Mouse (Mus musculus): ENCODE results near the gene D17Wsu92e. TPM values are rescaled to one million over a fixed set of nuclear protein-coding genes. Genes with fewer than 3 reads are reported as not detected.
A peak's percentile ranks its signal among the peaks of the same experiment; 100 is the strongest.

The D17Wsu92e gene
- polyA plus RNA-seq, 1 experiment from 2014 or later = 20.3 TPM

DNA sequence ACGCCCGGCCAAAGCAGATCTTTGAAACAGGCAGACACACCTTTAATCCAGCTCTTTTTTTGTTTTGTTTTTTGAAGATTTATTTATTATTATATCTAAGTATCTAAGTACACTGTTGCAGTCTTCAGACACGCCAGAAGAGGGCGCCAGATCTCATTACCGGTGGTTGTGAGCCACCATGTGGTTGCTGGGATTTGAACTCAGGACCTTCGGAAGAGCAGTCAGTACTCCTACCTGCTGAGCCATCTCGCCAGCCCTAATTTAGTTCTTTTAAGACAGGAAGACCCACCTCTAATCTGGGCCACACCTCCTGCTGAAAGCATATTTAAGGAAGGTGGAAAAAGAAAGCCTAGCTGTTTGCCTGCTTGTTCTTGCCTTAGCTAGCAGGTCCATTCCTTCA is 10.0 kb upstream of the D17Wsu92e start:
- Histone ChIP-seq H3K27ac (ENCODE audit: low read length) (no peak overlapping the region), H3K27me3 (replicated peaks; ENCODE audit: insufficient read depth, low read length) (no peaks in the 10 kb centered on the region), H3K36me3 (ENCODE audit: insufficient read depth, low read length) (no peaks in the 10 kb centered on the region), H3K9ac (replicated peaks; ENCODE audit: low read depth) (no peak overlapping the region), H3K4me3 (ENCODE audit: low read depth, low read length) (no peak overlapping the region), H3K9me3 (ENCODE audit: low read length) (no peaks in the 10 kb centered on the region), H3K4me1 (ENCODE audit: insufficient read depth, low read depth, low read length) (no peaks in the 10 kb centered on the region), H3K4me2 (replicated peaks; ENCODE audit: low read depth, low read length) (no peak overlapping the region)
- ATAC-seq (no peak), DNase-seq (ENCODE audit: low spot score) (no peak)
- peak; percentile 52 for TF ChIP-seq CTCF (IDR thresholded peaks at IDR 0.05)
- TF ChIP-seq EP300 (IDR thresholded peaks at IDR 0.05) = no peak
- WGBS = 53% methylated on average over 7 of the region's 7 CpGs

DNA sequence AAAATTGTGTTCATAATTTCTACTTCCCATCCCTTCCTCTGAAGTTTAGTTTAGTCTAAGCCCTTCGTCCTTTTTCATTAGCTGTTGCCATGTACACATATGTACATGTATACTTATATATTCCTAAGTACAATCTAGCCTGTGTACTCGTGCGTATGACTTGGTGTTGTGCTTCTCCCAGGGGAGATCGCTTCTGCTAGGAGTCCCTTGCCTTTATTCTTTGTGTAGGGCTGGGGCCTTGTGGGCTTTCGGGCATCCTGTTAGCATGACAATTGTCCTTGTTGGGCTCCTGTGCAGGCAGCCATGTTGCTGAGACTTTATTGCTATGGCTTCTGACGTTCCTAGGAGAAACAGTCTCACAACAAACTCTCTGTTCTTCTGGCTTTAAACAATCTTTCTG is 7.1 kb upstream of the D17Wsu92e start:
- Histone ChIP-seq H3K27ac (ENCODE audit: low read length) (no peak overlapping the region), H3K4me3 (ENCODE audit: low read depth, low read length) (no peak overlapping the region), H3K4me1 (ENCODE audit: insufficient read depth, low read depth, low read length) (no peaks in the 10 kb centered on the region), H3K27me3 (replicated peaks; ENCODE audit: insufficient read depth, low read length) (no peaks in the 10 kb centered on the region), H3K9me3 (ENCODE audit: low read length) (no peaks in the 10 kb centered on the region), H3K9ac (replicated peaks; ENCODE audit: low read depth) (no peak overlapping the region), H3K36me3 (ENCODE audit: insufficient read depth, low read length) (no peaks in the 10 kb centered on the region), H3K4me2 (replicated peaks; ENCODE audit: low read depth, low read length) (peak overlapping the region; percentile 53; the same call in 1 of the 2 replicates)
- ATAC-seq = no peak
- no peak for DNase-seq (ENCODE audit: low spot score)
- WGBS = 42% methylated on average over 6 of the region's 6 CpGs
- no peak for TF ChIP-seq CTCF (IDR thresholded peaks at IDR 0.05)
- no peak for TF ChIP-seq EP300 (IDR thresholded peaks at IDR 0.05)

DNA sequence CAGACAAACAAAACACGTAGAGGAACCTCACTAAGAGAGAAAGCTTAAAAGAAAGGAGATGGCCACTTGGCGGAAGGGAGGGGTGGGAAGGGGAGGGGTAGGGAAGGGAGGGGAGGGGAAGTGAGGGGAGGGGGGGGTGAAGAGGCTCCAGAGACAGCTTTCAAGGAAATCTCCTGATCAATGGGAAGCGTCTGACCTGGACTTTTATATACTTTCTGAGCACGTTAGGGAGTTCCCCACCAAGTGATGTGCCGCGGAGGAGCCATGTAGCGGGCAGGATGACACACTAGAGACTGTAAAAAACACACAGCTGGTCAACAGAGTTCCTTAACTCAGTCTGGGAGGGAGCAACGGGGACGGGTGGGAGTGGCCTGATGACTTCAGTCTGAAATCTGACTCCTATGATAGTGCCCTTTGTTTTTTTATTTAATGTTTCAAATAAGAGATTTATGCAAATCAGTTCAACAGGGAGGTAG is 6.5 kb upstream of the D17Wsu92e start:
- H3K9me3 ChIP-seq (ENCODE audit: low read length) = no peaks in the 10 kb centered on the region
- H3K27me3 ChIP-seq (replicated peaks; ENCODE audit: insufficient read depth, low read length) = no peaks in the 10 kb centered on the region
- no peaks in the 10 kb centered on the region for H3K36me3 ChIP-seq (ENCODE audit: insufficient read depth, low read length)
- TF ChIP-seq CTCF (IDR thresholded peaks at IDR 0.05) (no peak), EP300 (IDR thresholded peaks at IDR 0.05) (no peak)
- peak overlapping the region; percentile 85 for H3K27ac ChIP-seq (ENCODE audit: low read length)
- ATAC-seq = peak; percentile 71
- peak; percentile 84 for DNase-seq (ENCODE audit: low spot score)
- under 1% methylated on average over 8 of the region's 9 CpGs for WGBS
- peak overlapping the region; percentile 53 for H3K4me2 ChIP-seq (replicated peaks; ENCODE audit: low read depth, low read length)
- H3K9ac ChIP-seq (replicated peaks; ENCODE audit: low read depth) = peak overlapping the region; percentile 32; the same call in 1 of the 2 replicates
- H3K4me1 ChIP-seq (ENCODE audit: insufficient read depth, low read depth, low read length) = no peaks in the 10 kb centered on the region
- H3K4me3 ChIP-seq (ENCODE audit: low read depth, low read length) = peak overlapping the region; percentile 29

DNA sequence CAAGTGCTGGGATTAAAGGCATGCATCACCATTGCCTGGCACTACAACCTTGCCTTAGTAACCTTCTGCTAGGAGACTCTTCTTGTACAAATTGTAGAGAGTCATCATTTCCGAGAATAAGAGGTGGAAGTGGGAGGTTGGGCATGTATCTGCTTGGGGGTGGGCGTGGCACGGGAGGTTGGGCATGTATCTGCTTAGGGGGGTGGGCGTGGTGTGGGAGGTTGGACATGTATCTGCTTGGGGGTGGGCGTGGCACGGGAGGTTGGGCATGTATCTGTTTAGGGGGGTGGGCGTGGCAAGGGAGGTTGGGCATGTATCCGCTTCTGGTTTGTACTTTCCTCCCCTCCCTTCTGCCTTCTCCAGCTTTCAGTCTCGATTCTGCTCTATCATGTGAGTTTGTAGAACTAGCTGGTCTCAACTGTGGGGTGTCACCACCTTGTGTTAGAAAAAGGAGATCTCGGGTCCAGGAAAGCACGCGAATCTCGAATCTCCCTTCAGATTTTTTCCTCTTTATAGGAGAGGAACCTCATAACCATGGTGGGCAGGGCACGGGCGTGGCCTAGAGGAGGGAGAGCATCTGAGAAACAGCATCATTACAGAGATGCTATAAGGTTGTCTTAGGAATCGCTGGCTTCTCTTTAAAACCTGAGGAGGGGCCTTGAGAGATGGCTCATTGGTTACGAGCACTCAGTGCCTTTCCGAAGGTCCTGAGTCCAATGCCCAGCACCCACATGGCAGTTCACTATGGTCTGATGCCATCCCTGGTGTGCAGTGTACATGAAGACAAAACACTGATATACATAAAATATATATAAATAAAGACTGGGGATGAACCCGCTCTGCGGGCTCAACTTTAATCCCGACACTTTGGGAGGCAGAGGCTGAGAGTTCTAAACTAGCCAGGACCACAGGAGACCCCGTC is 5.8 kb upstream of the D17Wsu92e start:
- Histone ChIP-seq H3K4me3 (ENCODE audit: low read depth, low read length) (peak overlapping the region; percentile 29), H3K9ac (replicated peaks; ENCODE audit: low read depth) (peak overlapping the region; percentile 32; the same call in 1 of the 2 replicates), H3K36me3 (ENCODE audit: insufficient read depth, low read length) (no peaks in the 10 kb centered on the region), H3K27ac (ENCODE audit: low read length) (peak overlapping the region; percentile 85), H3K4me2 (replicated peaks; ENCODE audit: low read depth, low read length) (peak overlapping the region; percentile 53), H3K9me3 (ENCODE audit: low read length) (no peaks in the 10 kb centered on the region), H3K4me1 (ENCODE audit: insufficient read depth, low read depth, low read length) (peaks cover 3% of the 10 kb centered on the region; the same call in 1 of the 2 replicates), H3K27me3 (replicated peaks; ENCODE audit: insufficient read depth, low read length) (no peaks in the 10 kb centered on the region)
- ATAC-seq = peak; percentile 83
- peak; percentile 95 for DNase-seq (ENCODE audit: low spot score)
- 2% methylated on average over 22 of the region's 22 CpGs for WGBS
- TF ChIP-seq EP300 (IDR thresholded peaks at IDR 0.05) = 0 out of 2 replicates have a peak, but pooled peaks have one; percentile 32
- peak; percentile 26 for TF ChIP-seq CTCF (IDR thresholded peaks at IDR 0.05)

DNA sequence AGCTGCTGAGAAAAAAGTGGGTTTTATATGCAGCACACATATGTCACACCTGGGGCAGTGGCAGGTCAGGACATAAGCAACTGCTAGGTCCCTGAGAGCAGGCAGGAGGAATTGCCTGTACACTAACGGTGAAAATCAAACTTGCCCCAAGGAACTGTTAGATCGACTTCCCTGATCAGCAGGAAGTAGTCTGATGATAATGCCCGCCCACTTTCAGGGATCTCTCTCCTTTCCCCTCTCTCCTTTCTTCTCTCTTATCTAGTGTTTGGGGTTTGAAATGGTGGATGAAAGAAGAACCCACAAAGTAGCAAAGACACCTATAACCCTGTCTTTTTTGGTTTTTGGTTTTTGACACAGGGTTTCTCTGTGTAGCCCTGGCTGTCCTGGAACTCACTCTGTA is 5.1 kb upstream of the D17Wsu92e start:
- WGBS = 30% methylated on average over 3 of the region's 3 CpGs
- TF ChIP-seq CTCF (IDR thresholded peaks at IDR 0.05) (no peak), EP300 (IDR thresholded peaks at IDR 0.05) (no peak)
- no peak for ATAC-seq
- Histone ChIP-seq H3K4me3 (ENCODE audit: low read depth, low read length) (no peak overlapping the region), H3K4me1 (ENCODE audit: insufficient read depth, low read depth, low read length) (peaks cover 6% of the 10 kb centered on the region), H3K9me3 (ENCODE audit: low read length) (no peaks in the 10 kb centered on the region), H3K9ac (replicated peaks; ENCODE audit: low read depth) (no peak overlapping the region), H3K27ac (ENCODE audit: low read length) (peak overlapping the region; percentile 40; the same call in 1 of the 2 replicates), H3K4me2 (replicated peaks; ENCODE audit: low read depth, low read length) (peak overlapping the region; percentile 53; the same call in 1 of the 2 replicates), H3K36me3 (ENCODE audit: insufficient read depth, low read length) (no peaks in the 10 kb centered on the region), H3K27me3 (replicated peaks; ENCODE audit: insufficient read depth, low read length) (no peaks in the 10 kb centered on the region)
- DNase-seq (ENCODE audit: low spot score) = no peak

DNA sequence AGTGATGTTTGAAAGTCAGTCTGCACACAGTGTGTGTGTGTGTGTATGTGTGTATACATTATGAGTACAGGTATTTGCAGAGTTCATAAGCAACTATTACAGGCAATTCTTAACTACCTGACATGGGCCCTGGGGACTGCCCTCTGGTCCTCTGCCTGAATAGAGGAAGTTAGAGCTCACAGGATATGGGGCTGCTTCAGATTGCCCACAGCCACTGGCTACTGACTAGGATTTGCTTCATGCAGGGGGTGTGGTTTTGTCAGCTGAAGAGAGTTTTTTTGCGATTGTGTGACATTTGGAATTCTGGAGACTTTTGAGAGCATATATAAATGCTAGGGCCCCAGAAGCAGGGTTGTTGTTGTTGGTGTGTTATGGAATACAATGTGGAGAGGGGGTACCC is 4.5 kb upstream of the D17Wsu92e start:
- Histone ChIP-seq H3K4me1 (ENCODE audit: insufficient read depth, low read depth, low read length) (peaks cover 6% of the 10 kb centered on the region), H3K9ac (replicated peaks; ENCODE audit: low read depth) (no peak overlapping the region), H3K4me2 (replicated peaks; ENCODE audit: low read depth, low read length) (no peak overlapping the region), H3K36me3 (ENCODE audit: insufficient read depth, low read length) (no peaks in the 10 kb centered on the region), H3K27ac (ENCODE audit: low read length) (peak overlapping the region; percentile 40; the same call in 1 of the 2 replicates), H3K4me3 (ENCODE audit: low read depth, low read length) (no peak overlapping the region), H3K9me3 (ENCODE audit: low read length) (no peaks in the 10 kb centered on the region), H3K27me3 (replicated peaks; ENCODE audit: insufficient read depth, low read length) (no peaks in the 10 kb centered on the region)
- peak; percentile 28 for DNase-seq (ENCODE audit: low spot score)
- 60% methylated on average over 1 of the region's 1 CpGs for WGBS
- TF ChIP-seq EP300 (IDR thresholded peaks at IDR 0.05) (no peak), CTCF (IDR thresholded peaks at IDR 0.05) (no peak)
- ATAC-seq = no peak
